Mouse (Mus musculus) G1E (cell line): ENCODE data around the gene Afm. TPM values are rescaled to one million over a fixed set of nuclear protein-coding genes. Genes with fewer than 3 reads are reported as not detected.

Experiments
- ATAC-seq: 2 replicates; pipeline ENCODE4 v1.8.0; 2016; ENCODE audit warnings: mild to moderate bottlenecking; ENCODE audit not compliant: insufficient number of reproducible peaks, poor library complexity, low FRiP score, severe bottlenecking; ENCODE audit errors: extremely low read depth
- DNase-seq: peaks from one replicate; pipeline ENCODE4 v3.0.0; 2012; ENCODE audit warnings: low spot score
- H3K27me3 ChIP-seq: 2 replicates; pipeline ENCODE4 v1.6.1; 2012; ENCODE audit warnings: mild to moderate bottlenecking, low read length, inconsistent platforms; ENCODE audit not compliant: insufficient read depth
- H3K36me3 ChIP-seq: replicated peaks from 2 replicates; pipeline ENCODE3; 2012; ENCODE audit warnings: mild to moderate bottlenecking, inconsistent platforms
- H3K4me1 ChIP-seq: 2 replicates; pipeline ENCODE4 v1.6.1; 2012; ENCODE audit warnings: low read depth, low read length, inconsistent platforms, mixed read lengths; ENCODE audit not compliant: insufficient read depth
- H3K4me3 ChIP-seq: 2 replicates; pipeline ENCODE4 v1.5.1; 2012; ENCODE audit warnings: low read depth, mild to moderate bottlenecking, inconsistent platforms, low read length, moderate library complexity, mixed read lengths
- H3K9me3 ChIP-seq: replicated peaks from 2 replicates; pipeline ENCODE4 v1.6.1; 2012; ENCODE audit warnings: inconsistent platforms
- CTCF ChIP-seq: IDR thresholded peaks from 2 replicates; pipeline ENCODE4 v1.5.1; 2012; ENCODE audit warnings: low read depth, low read length, inconsistent platforms, mixed read lengths
- GATA1 ChIP-seq: IDR thresholded peaks from 2 replicates; pipeline ENCODE4 v1.6.1; 2012; ENCODE audit warnings: borderline replicate concordance, low read length, inconsistent platforms, mixed read lengths
- GATA2 ChIP-seq: IDR thresholded peaks from 2 replicates; pipeline ENCODE4 v1.6.1; 2012; ENCODE audit warnings: low read depth, low read length, inconsistent platforms, borderline replicate concordance
- POLR2AphosphoS5 ChIP-seq: IDR thresholded peaks from 2 replicates; pipeline ENCODE4 v1.6.1; 2012; ENCODE audit warnings: low read depth, low read length, inconsistent platforms; ENCODE audit not compliant: insufficient replicate concordance
- TAL1 ChIP-seq: conservative IDR thresholded peaks from 2 replicates; pipeline ENCODE4 v1.6.1; 2012; ENCODE audit warnings: low read depth, low read length, inconsistent platforms, mixed read lengths
- polyA plus RNA-seq: library from polyadenylated mRNA; stranded (reverse); fragments of >175 nt; gene quantifications from 2 replicates; pipeline ENCODE4 v1.2.3, GENCODE M21; 2012
- total RNA-seq, 2 experiments: library from RNA; stranded (forward) in 1 of 2; stranded (reverse) in 1 of 2; fragments of 200-1000 nt in 1 of 2; fragments of >200 nt in 1 of 2; fragmentation: Nextera tagmentation in 1 of 2; gene quantifications; 2 replicates each; pipeline ENCODE4 v1.2.3; 2014 to 2017

The Afm gene
- total and polyA plus RNA-seq, 3 experiments, result not detected

DNA sequence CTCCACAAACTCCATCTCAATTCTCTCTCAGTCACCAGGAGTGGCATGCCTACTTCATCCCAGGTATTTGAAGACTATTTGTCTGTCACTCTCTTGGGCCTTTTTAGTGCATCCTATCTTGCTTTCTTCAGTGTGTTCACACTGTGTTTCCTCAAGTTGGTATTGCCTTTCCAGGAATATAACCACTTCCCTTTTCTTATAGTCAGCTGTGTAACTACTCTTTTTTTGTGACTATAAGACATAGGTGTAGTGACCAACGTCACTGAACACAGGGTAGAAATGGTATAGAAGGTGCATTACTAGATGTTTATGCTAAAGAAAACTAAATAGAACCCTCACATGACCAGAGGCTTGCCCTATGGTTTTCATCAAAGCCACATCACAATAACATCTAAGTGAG is 39.8 kb upstream of the Afm start:
- Histone ChIP-seq H3K27me3 (no peaks in the 10 kb centered on the region), H3K4me3 (no peak overlapping the region), H3K9me3 (no peaks in the 10 kb centered on the region), H3K4me1 (no peaks in the 10 kb centered on the region), H3K36me3 (no peaks in the 10 kb centered on the region)
- TF ChIP-seq GATA2, result no peak
- TF ChIP-seq POLR2AphosphoS5, result no peak
- no peak for TF ChIP-seq GATA1
- ATAC-seq, result no peak
- no peak for DNase-seq

DNA sequence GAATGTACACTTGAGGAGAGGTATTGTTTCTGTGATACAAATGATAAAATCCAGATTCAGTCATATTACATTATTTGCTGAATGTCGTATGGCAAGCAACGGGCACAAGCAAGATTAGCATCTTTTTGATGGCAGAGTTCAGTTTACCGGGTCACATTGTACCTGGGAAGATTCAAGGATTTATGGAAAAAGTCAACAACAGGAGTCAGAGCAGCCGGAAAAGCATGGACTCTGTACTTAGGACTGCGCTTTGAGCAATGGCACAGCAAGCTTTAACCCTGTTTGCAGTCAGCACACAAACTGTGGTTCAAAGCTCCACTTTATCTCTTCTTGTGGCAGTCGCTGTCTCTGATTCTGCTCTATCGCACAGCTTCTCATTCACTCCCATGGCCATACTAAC is 33.1 kb upstream of the Afm start:
- Histone ChIP-seq H3K4me1 (no peaks in the 10 kb centered on the region), H3K4me3 (no peak overlapping the region), H3K9me3 (no peaks in the 10 kb centered on the region), H3K36me3 (no peaks in the 10 kb centered on the region), H3K27me3 (no peaks in the 10 kb centered on the region)
- DNase-seq (no peak), ATAC-seq (no peak)
- TF ChIP-seq GATA1 (no peak), CTCF (no peak), POLR2AphosphoS5 (no peak), GATA2 (no peak), TAL1 (no peak)

DNA sequence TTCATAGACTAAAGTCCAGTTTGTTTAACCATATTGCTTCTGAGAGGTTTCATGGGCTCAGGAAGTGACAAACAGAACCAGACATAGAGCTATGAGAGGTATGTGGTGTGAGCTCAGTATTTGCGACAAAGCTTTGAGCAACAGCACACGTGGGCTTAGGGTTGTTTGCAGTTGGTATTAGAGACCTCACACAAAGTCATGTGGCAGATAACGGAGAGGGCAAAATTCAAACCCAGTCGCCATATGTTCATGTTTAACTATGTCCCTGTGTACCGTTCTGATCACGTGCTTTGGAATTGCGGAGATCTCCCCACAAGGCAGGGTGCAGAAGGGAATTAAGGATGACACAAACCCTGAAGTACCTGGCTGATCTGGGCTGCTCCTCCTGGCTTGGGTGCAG is 30.4 kb upstream of the Afm start:
- Histone ChIP-seq H3K36me3 (no peaks in the 10 kb centered on the region), H3K27me3 (no peaks in the 10 kb centered on the region), H3K4me3 (no peak overlapping the region), H3K9me3 (no peaks in the 10 kb centered on the region), H3K4me1 (no peaks in the 10 kb centered on the region)
- no peak for TF ChIP-seq POLR2AphosphoS5
- no peak for TF ChIP-seq TAL1
- TF ChIP-seq GATA1, result no peak
- no peak for TF ChIP-seq GATA2
- TF ChIP-seq CTCF, result no peak
- DNase-seq, result no peak
- no peak for ATAC-seq

DNA sequence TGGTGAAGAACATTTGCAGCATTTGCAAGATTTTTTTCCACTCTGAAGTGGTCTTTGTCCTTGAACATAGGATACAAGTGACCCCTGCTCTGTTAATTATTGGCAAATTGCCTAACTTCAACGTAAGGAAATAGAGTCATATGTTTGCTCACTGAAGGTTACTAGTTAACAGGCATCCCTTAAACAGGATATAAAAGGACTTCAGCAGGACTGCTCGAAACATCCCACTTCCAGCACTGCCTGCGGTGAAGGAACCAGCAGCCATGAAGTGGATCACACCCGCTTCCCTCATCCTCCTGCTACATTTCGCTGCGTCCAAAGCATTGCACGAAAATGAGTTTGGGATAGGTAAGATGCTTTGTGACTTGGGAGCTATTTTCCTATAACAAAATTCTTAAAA is 28.2 kb upstream of the Afm start, which contains the start of gene Afp:
Gene Afp, plus strand, starts transcription at position 220 of the 400 bp plus-strand sequence.
- no peaks in the 10 kb centered on the region for H3K36me3 ChIP-seq
- no peak for DNase-seq
- no peaks in the 10 kb centered on the region for H3K9me3 ChIP-seq
- H3K4me1 ChIP-seq, result no peaks in the 10 kb centered on the region
- H3K27me3 ChIP-seq, result no peaks in the 10 kb centered on the region
- no peak within 1 kb of the TSS for H3K4me3 ChIP-seq
- ATAC-seq, result no peak
- TF ChIP-seq POLR2AphosphoS5, result no peak
- no peak for TF ChIP-seq GATA2
- TF ChIP-seq TAL1, result no peak
- no peak for TF ChIP-seq GATA1
- no peak for TF ChIP-seq CTCF

- ATAC-seq (no peak), DNase-seq (no peak)
- Histone ChIP-seq H3K4me3 (no peak overlapping the region), H3K27me3 (no peaks in the 10 kb centered on the region), H3K36me3 (no peaks in the 10 kb centered on the region), H3K4me1 (no peaks in the 10 kb centered on the region), H3K9me3 (no peaks in the 10 kb centered on the region)
- TF ChIP-seq GATA2 (no peak), TAL1 (no peak), CTCF (no peak), POLR2AphosphoS5 (no peak), GATA1 (no peak)
Measured at GRCm38 (mm10) chr5:90492440-90492839, 26.3 kb upstream of the Afm start.

- Histone ChIP-seq H3K27me3 (peaks cover 2% of the 10 kb centered on the region; the same call in 1 of the 2 replicates), H3K9me3 (no peaks in the 10 kb centered on the region), H3K36me3 (no peaks in the 10 kb centered on the region), H3K4me3 (no peak overlapping the region), H3K4me1 (no peaks in the 10 kb centered on the region)
- TF ChIP-seq POLR2AphosphoS5, result no peak
- TF ChIP-seq GATA1, result no peak
- no peak for TF ChIP-seq CTCF
- TF ChIP-seq GATA2, result no peak
- no peak for TF ChIP-seq TAL1
- ATAC-seq, result no peak
- DNase-seq, result no peak
Measured at GRCm38 (mm10) chr5:90494308-90494707, 24.4 kb upstream of the Afm start.
